Mouse (Mus musculus) MEL (cell line): ENCODE measurements around the gene Ino80d. TPM values are rescaled to one million over a fixed set of nuclear protein-coding genes. Genes with fewer than 3 reads are reported as not detected.

Experiments used
- DNase-seq: peaks from one replicate; pipeline ENCODE4 v3.0.0; 2011; ENCODE audit warnings: low read depth, low spot score
- H3K27ac ChIP-seq: 2 replicates; pipeline ENCODE4 v1.5.1; 2012; ENCODE audit warnings: low read depth, mild to moderate bottlenecking, control low read depth, low read length, moderate library complexity; ENCODE audit not compliant: control insufficient read depth
- H3K27me3 ChIP-seq, 2 experiments: fragments of 150-350 bp in 1 of 2; sonication (generic) in 1 of 2; 2 replicates each; pipeline ENCODE4 v1.6.1; 2012; ENCODE audit warnings: low read length in 2 of 2, mild to moderate bottlenecking in 2 of 2, improper control_type of control experiment in 1 of 2, moderate library complexity in 1 of 2; ENCODE audit not compliant: insufficient read depth in 2 of 2, control insufficient read depth in 1 of 2
- H3K36me3 ChIP-seq, 2 experiments: 2 replicates each; pipeline ENCODE4 v1.6.1; 2012 to 2014; ENCODE audit warnings: low read length in 2 of 2, improper control_type of control experiment in 1 of 2, inconsistent platforms in 1 of 2, mild to moderate bottlenecking in 1 of 2; ENCODE audit not compliant: insufficient read depth in 2 of 2, control insufficient read depth in 1 of 2
- H3K4me1 ChIP-seq, 2 experiments: fragments of 150-350 bp in 1 of 2; sonication (generic) in 1 of 2; 2 replicates each; pipeline ENCODE4 v1.6.1; 2012; ENCODE audit warnings: low read length in 2 of 2, improper control_type of control experiment in 1 of 2, mild to moderate bottlenecking in 1 of 2; ENCODE audit not compliant: insufficient read depth in 2 of 2, control insufficient read depth in 1 of 2
- H3K4me3 ChIP-seq, 2 experiments: fragments of 150-350 bp in 1 of 2; sonication (generic) in 1 of 2; 2 replicates each; pipeline ENCODE4 v1.5.1; 2012; ENCODE audit warnings: low read depth in 2 of 2, low read length in 2 of 2, mild to moderate bottlenecking in 2 of 2, moderate library complexity in 2 of 2, control low read depth in 1 of 2, improper control_type of control experiment in 1 of 2; ENCODE audit not compliant: control insufficient read depth in 1 of 2, insufficient read depth in 1 of 2
- H3K79me2 ChIP-seq: 2 replicates; pipeline ENCODE4 v1.6.1; 2012; ENCODE audit warnings: mild to moderate bottlenecking, low read length, moderate library complexity; ENCODE audit not compliant: control insufficient read depth, poor library complexity, insufficient read depth
- H3K9ac ChIP-seq: 2 replicates; pipeline ENCODE4 v1.6.1; 2012; ENCODE audit warnings: low read depth, mild to moderate bottlenecking, control low read depth, low read length, moderate library complexity; ENCODE audit not compliant: control insufficient read depth, poor library complexity, severe bottlenecking
- H3K9me3 ChIP-seq: fragments of 150-350 bp; sonication (generic); replicated peaks from 2 replicates; pipeline ENCODE4 v1.6.1; 2012; ENCODE audit warnings: mild to moderate bottlenecking, low read length, improper control_type of control experiment, moderate library complexity; ENCODE audit not compliant: insufficient read depth
- BHLHE40 ChIP-seq: IDR thresholded peaks from 2 replicates; pipeline ENCODE4 v1.6.1; 2012; ENCODE audit warnings: low read depth, mild to moderate bottlenecking, inconsistent platforms, low read length, improper control_type of control experiment, borderline replicate concordance
- CTCF ChIP-seq, 3 experiments: IDR thresholded peaks in 2 of 3; conservative IDR thresholded peaks in 1 of 3; 2 replicates each; pipeline ENCODE4 v1.5.1; 2011 to 2012; ENCODE audit warnings: low read length in 3 of 3, low read depth in 2 of 3, mild to moderate bottlenecking in 2 of 3, improper control_type of control experiment in 1 of 3, inconsistent platforms in 1 of 3, mixed read lengths in 1 of 3, moderate library complexity in 1 of 3; ENCODE audit not compliant: control insufficient read depth in 1 of 3, insufficient read depth in 1 of 3, poor library complexity in 1 of 3, severe bottlenecking in 1 of 3
- JUND ChIP-seq: IDR thresholded peaks from 2 replicates; pipeline ENCODE4 v1.6.1; 2011; ENCODE audit warnings: low read depth, mild to moderate bottlenecking, improper control_type of control experiment, low read length
- KAT2A ChIP-seq: conservative IDR thresholded peaks from 2 replicates; pipeline ENCODE4 v1.6.1; 2012; ENCODE audit warnings: low read depth, low read length, improper control_type of control experiment, inconsistent platforms
- MAFK ChIP-seq: IDR thresholded peaks from 2 replicates; pipeline ENCODE4 v1.6.1; 2011; ENCODE audit warnings: low read depth, mild to moderate bottlenecking, low read length, improper control_type of control experiment, borderline replicate concordance
- MAX ChIP-seq: IDR thresholded peaks from 2 replicates; pipeline ENCODE4 v1.6.1; 2011; ENCODE audit warnings: low read length, improper control_type of control experiment
- MXI1 ChIP-seq: IDR thresholded peaks from 2 replicates; pipeline ENCODE4 v1.6.1; 2011; ENCODE audit warnings: mild to moderate bottlenecking, low read depth, low read length, improper control_type of control experiment
- NELFE ChIP-seq: IDR thresholded peaks from 2 replicates; pipeline ENCODE4 v1.6.1; 2011; ENCODE audit warnings: low read depth, low read length, improper control_type of control experiment
- NRF1 ChIP-seq: IDR thresholded peaks from 2 replicates; pipeline ENCODE4 v1.6.1; 2014; ENCODE audit warnings: low read depth, mild to moderate bottlenecking, inconsistent platforms, low read length, improper control_type of control experiment, moderate library complexity; ENCODE audit not compliant: poor library complexity, insufficient read depth, severe bottlenecking
- POLR2A ChIP-seq, 2 experiments: IDR thresholded peaks; 2 replicates each; pipeline ENCODE4 v1.6.1; 2011 to 2012; ENCODE audit warnings: low read length in 2 of 2, mild to moderate bottlenecking in 2 of 2, control low read depth in 1 of 2, improper control_type of control experiment in 1 of 2, low read depth in 1 of 2, moderate library complexity in 1 of 2; ENCODE audit not compliant: control insufficient read depth in 1 of 2, insufficient read depth in 1 of 2, poor library complexity in 1 of 2
- RCOR1 ChIP-seq: IDR thresholded peaks from 2 replicates; pipeline ENCODE4 v1.6.1; 2012; ENCODE audit warnings: low read depth, mild to moderate bottlenecking, inconsistent platforms, low read length, improper control_type of control experiment
- SMC3 ChIP-seq: IDR thresholded peaks from 2 replicates; pipeline ENCODE4 v1.6.1; 2011; ENCODE audit warnings: low read depth, low read length, improper control_type of control experiment
- TAL1 ChIP-seq: IDR thresholded peaks from 2 replicates; pipeline ENCODE4 v1.6.1; 2012; ENCODE audit warnings: mild to moderate bottlenecking, inconsistent platforms, low read length, moderate library complexity, mixed read lengths
- TBP ChIP-seq: IDR thresholded peaks from 2 replicates; pipeline ENCODE4 v1.8.0; 2011; ENCODE audit warnings: low read depth, low read length, improper control_type of control experiment
- TCF12 ChIP-seq: IDR thresholded peaks from 2 replicates; pipeline ENCODE4 v1.6.1; 2014; ENCODE audit warnings: low read depth, mild to moderate bottlenecking, inconsistent platforms, low read length, improper control_type of control experiment, moderate library complexity
- UBTF ChIP-seq: IDR thresholded peaks from 2 replicates; pipeline ENCODE4 v1.6.1; 2012; ENCODE audit warnings: low read depth, mild to moderate bottlenecking, inconsistent platforms, low read length, improper control_type of control experiment, moderate library complexity, borderline replicate concordance; ENCODE audit not compliant: insufficient read depth
- USF2 ChIP-seq, 2 experiments: IDR thresholded peaks; 2 replicates each; pipeline ENCODE4 v1.6.1; 2011 to 2012; ENCODE audit warnings: improper control_type of control experiment in 2 of 2, low read length in 2 of 2, borderline replicate concordance in 1 of 2, inconsistent platforms in 1 of 2, low read depth in 1 of 2, mild to moderate bottlenecking in 1 of 2; ENCODE audit not compliant: insufficient read depth in 1 of 2
- ZC3H11A ChIP-seq: IDR thresholded peaks from 2 replicates; pipeline ENCODE4 v1.6.1; 2012; ENCODE audit warnings: low read depth, mild to moderate bottlenecking, inconsistent platforms, low read length, improper control_type of control experiment
- ZMIZ1 ChIP-seq: IDR thresholded peaks from 2 replicates; pipeline ENCODE4 v1.6.1; 2012; ENCODE audit warnings: low read depth, mild to moderate bottlenecking, inconsistent platforms, low read length, improper control_type of control experiment, moderate library complexity
- polyA plus RNA-seq, 2 experiments: library from polyadenylated mRNA; stranded (reverse) in 1 of 2; unstranded in 1 of 2; fragments of >175 nt in 1 of 2; fragments of >200 nt in 1 of 2; gene quantifications; 2 replicates each; pipeline versions ENCODE4 v1.2.1 to v1.2.4; 2012; ENCODE audit warnings: low replicate concordance in 2 of 2, low read depth in 1 of 2; ENCODE audit not compliant: insufficient read length in 2 of 2, insufficient read depth in 1 of 2, missing spikeins in 1 of 2
- total RNA-seq: library from RNA; depleted of rRNA; stranded (reverse); fragments of 300-350 nt; gene quantifications from 2 replicates; pipeline ENCODE4 v1.2.3, GENCODE M21; 2012

Gene Ino80d
- total and polyA plus RNA-seq, 3 experiments: 4.0 to 5.8 TPM; not detected in 1

DNA sequence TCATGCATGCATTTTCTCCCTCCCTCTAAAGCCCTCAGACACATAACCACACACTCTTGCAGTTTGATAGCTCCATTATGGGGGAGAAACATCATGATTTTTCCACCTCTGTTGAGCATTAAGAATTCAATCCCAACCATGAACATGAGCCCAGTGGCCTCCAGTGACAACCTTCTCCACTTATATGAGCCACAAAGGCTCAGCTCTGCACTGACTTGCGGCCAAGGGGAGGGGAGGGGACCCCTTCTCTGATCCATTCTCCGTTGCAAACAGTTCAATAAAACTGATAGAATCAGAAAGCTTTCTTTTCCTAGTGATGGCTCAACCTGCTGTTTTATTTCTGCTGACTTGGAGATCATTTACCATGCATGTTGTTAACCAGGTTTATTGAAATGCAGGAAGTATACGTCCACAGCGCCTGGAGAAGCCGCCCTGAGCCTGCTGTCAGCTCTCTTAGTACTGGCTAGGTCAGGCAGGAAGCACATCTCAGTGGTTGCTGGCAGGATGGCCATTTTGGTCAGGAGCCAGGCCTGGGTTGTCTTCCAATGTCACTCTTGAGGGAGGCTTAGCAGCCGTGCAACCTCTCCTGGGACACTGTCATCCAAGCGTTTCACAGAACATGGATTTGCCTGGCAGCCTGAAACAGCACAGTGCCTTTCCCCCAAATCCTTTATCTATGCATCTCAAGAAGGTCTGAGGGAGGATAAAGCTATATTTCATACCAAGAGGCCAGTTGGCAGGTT is 163.2 kb downstream of the Ino80d start:
- no peaks in the 10 kb centered on the region; a peak in 1 of 4 replicates for H3K27me3 ChIP-seq
- H3K9ac ChIP-seq: no peak overlapping the region
- no peaks in the 10 kb centered on the region for H3K9me3 ChIP-seq
- H3K4me1 ChIP-seq: no peaks in the 10 kb centered on the region
- no peak overlapping the region for H3K4me3 ChIP-seq
- no peak overlapping the region for H3K27ac ChIP-seq
- TF ChIP-seq ZMIZ1 (no peak), KAT2A (no peak), TCF12 (no peak), JUND (no peak), BHLHE40 (no peak), MAX (no peak), POLR2A (IDR thresholded peaks at IDR 0.05; ENCODE audit: control insufficient read depth in 1 of 2, insufficient read depth in 1 of 2, low read depth in 1 of 2, low read length in 2 of 2, poor library complexity in 1 of 2) (no peak), CTCF (IDR thresholded peaks at IDR 0.05 in 2 of 3, conservative IDR thresholded peaks at IDR 0.05 in 1 of 3; ENCODE audit: control insufficient read depth in 1 of 3, insufficient read depth in 1 of 3, low read depth in 2 of 3, low read length in 3 of 3, poor library complexity in 1 of 3, severe bottlenecking in 1 of 3) (no peak), ZC3H11A (no peak)
- no peaks in the 10 kb centered on the region for H3K36me3 ChIP-seq
- DNase-seq: no peak
- no peaks in the 10 kb centered on the region for H3K79me2 ChIP-seq

DNA sequence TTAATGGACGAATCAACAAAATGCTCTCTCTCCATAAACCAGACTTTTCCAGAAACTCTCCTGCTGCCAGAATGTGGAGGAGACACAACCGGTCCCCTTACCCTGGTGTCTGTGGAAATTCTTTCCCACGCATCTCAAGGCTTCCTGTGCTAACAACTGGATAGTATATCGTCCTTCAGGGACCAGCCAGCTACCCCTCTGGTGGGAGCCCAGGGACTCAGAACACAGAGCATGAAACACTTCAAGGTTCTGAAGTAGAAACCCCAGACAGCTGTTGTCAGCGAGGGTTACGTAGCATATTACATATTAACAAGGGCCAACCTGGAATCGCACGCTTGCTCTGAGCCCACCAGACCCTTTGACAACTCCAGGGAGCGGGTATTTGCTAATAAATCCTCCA is 163.9 kb downstream of the Ino80d start:
- no peak overlapping the region for H3K4me3 ChIP-seq
- H3K9ac ChIP-seq: no peak overlapping the region
- no peak overlapping the region for H3K27ac ChIP-seq
- H3K36me3 ChIP-seq: no peaks in the 10 kb centered on the region
- H3K27me3 ChIP-seq: no peaks in the 10 kb centered on the region; a peak in 1 of 4 replicates
- H3K9me3 ChIP-seq: no peaks in the 10 kb centered on the region
- DNase-seq: no peak
- H3K79me2 ChIP-seq: no peaks in the 10 kb centered on the region
- H3K4me1 ChIP-seq: no peaks in the 10 kb centered on the region
- no peak for TF ChIP-seq MXI1
- no peak for TF ChIP-seq TBP
- no peak for TF ChIP-seq MAFK
- no peak for TF ChIP-seq NRF1
- TF ChIP-seq TAL1: no peak
- TF ChIP-seq NELFE: no peak
- TF ChIP-seq RCOR1: no peak

- no peaks in the 10 kb centered on the region; a peak in 1 of 4 replicates for H3K27me3 ChIP-seq
- no peak overlapping the region for H3K4me3 ChIP-seq
- no peaks in the 10 kb centered on the region for H3K36me3 ChIP-seq
- H3K27ac ChIP-seq: no peak overlapping the region
- no peak for DNase-seq
- no peak for TF ChIP-seq NELFE
- no peak for TF ChIP-seq BHLHE40
- no peak for TF ChIP-seq RCOR1
- TF ChIP-seq NRF1: no peak
- no peak for TF ChIP-seq MAFK
- no peak for TF ChIP-seq POLR2A (IDR thresholded peaks at IDR 0.05; ENCODE audit: control insufficient read depth in 1 of 2, insufficient read depth in 1 of 2, low read depth in 1 of 2, low read length in 2 of 2, poor library complexity in 1 of 2)
- no peak for TF ChIP-seq USF2 (IDR thresholded peaks at IDR 0.05; ENCODE audit: borderline replicate concordance in 1 of 2, insufficient read depth in 1 of 2, low read depth in 1 of 2, low read length in 2 of 2)
- no peak for TF ChIP-seq SMC3
- no peak for TF ChIP-seq UBTF
- no peak for TF ChIP-seq JUND
- no peaks in the 10 kb centered on the region for H3K9me3 ChIP-seq
- no peaks in the 10 kb centered on the region for H3K4me1 ChIP-seq
- H3K9ac ChIP-seq: no peak overlapping the region
- H3K79me2 ChIP-seq: no peaks in the 10 kb centered on the region
Measured at GRCm38 (mm10) chr1:62947807-62948206, 166.7 kb downstream of the Ino80d start.
